Mouse (Mus musculus) neural tube, embryonic 14.5 days (tissue): ENCODE data around the gene Brpf3. TPM values are rescaled to one million over a fixed set of nuclear protein-coding genes. Genes with fewer than 3 reads are reported as not detected.

ENCODE experiments used
- ATAC-seq: fragments of 200-750 bp; cut with Nextera tagmentation; 2 replicates; pipeline ENCODE4 v1.8.0; 2017; ENCODE audit warnings: low read depth, mild to moderate bottlenecking, moderate TSS enrichment, moderate library complexity
- H3K27ac ChIP-seq: fragments of 300-500 bp; sonication (generic); 2 replicates; pipeline ENCODE4 v1.5.1; 2014; ENCODE audit warnings: low read depth, mild to moderate bottlenecking, control low read depth, low read length, moderate library complexity, mixed read lengths
- H3K27me3 ChIP-seq: fragments of 300-500 bp; sonication (generic); 2 replicates; pipeline ENCODE4 v1.6.1; 2014; ENCODE audit warnings: low read length; ENCODE audit not compliant: control insufficient read depth, insufficient read depth
- H3K36me3 ChIP-seq: fragments of 300-500 bp; sonication (generic); 2 replicates; pipeline ENCODE4 v1.6.1; 2014; ENCODE audit warnings: low read length, mixed read lengths; ENCODE audit not compliant: control insufficient read depth, insufficient read depth
- H3K4me1 ChIP-seq: fragments of 300-500 bp; sonication (generic); 2 replicates; pipeline ENCODE4 v1.6.1; 2014; ENCODE audit warnings: low read length; ENCODE audit not compliant: control insufficient read depth, insufficient read depth
- H3K4me2 ChIP-seq: fragments of 300-500 bp; sonication (generic); 2 replicates; pipeline ENCODE4 v1.6.1; 2014; ENCODE audit warnings: mild to moderate bottlenecking, low read depth, low read length, control low read depth
- H3K4me3 ChIP-seq: fragments of 300-500 bp; sonication (generic); 2 replicates; pipeline ENCODE4 v1.5.1; 2014; ENCODE audit warnings: low read depth, low read length, control low read depth, mixed read lengths
- H3K9ac ChIP-seq: fragments of 300-500 bp; sonication (generic); replicated peaks from 2 replicates; pipeline ENCODE4 v1.6.1; 2014; ENCODE audit warnings: low read depth, mild to moderate bottlenecking, control low read depth, low read length, mixed read lengths
- H3K9me3 ChIP-seq: fragments of 300-500 bp; sonication (generic); 2 replicates; pipeline ENCODE4 v1.6.1; 2016; ENCODE audit warnings: low read length; ENCODE audit not compliant: control insufficient read depth
- WGBS: fragments of 180-500 bp; shearing (Covaris S2); extraction: QIAGEN DNeasy Blood & Tissue Kit; methylation state at CpG from one replicate; pipeline ENCODE4 v1.1.7; 2014; 5-methylcytosine and 5-hydroxymethylcytosine counted together
- polyA plus RNA-seq: library from polyadenylated mRNA; unstranded; fragments of >200 nt; fragmentation: Nextera tagmentation; extraction: Ambion mirVana; gene quantifications from 2 replicates; pipeline ENCODE4 v1.2.1, GENCODE M21; 2014

The Brpf3 gene
- polyA plus RNA-seq, 1 experiment from 2014 or later: 6.9 TPM

DNA sequence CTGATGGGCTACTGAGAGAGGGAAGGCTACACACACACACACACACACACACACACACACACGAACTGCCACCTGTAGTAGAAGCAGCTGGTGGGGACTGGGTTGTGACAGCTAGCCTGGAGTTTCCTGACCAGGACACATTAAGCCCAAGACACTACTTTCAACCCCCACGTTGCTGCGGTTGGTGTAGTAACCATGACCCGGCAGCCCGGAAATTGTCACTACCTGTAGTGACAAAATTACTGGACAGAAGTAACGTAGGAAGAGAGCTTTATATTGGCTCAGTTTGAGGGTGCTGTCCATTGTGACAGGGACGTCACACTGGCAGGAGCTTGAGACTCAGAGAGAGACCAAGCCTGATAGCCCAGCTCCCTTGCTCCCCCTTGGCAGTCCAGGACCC lies 71.4 kb downstream of the Brpf3 start:
- no peaks in the 10 kb centered on the region for H3K36me3 ChIP-seq
- peaks cover 11% of the 10 kb centered on the region for H3K4me1 ChIP-seq
- 93% methylated on average over 7 of the region's 7 CpGs for WGBS
- no peak for ATAC-seq
- no peaks in the 10 kb centered on the region for H3K9me3 ChIP-seq
- H3K27me3 ChIP-seq: no peaks in the 10 kb centered on the region
- H3K4me3 ChIP-seq: no peak overlapping the region
- no peak overlapping the region for H3K9ac ChIP-seq
- H3K4me2 ChIP-seq: no peak overlapping the region
- no peak overlapping the region for H3K27ac ChIP-seq

GRCm38 (mm10) chr17:28874216-28874615 lies 73.3 kb downstream of the Brpf3 start:
- no peak overlapping the region for H3K4me2 ChIP-seq
- H3K36me3 ChIP-seq: no peaks in the 10 kb centered on the region
- WGBS: 89% methylated on average over 4 of the region's 4 CpGs
- no peaks in the 10 kb centered on the region for H3K27me3 ChIP-seq
- H3K9ac ChIP-seq: no peak overlapping the region
- H3K4me1 ChIP-seq: peaks cover 11% of the 10 kb centered on the region
- no peak overlapping the region for H3K27ac ChIP-seq
- H3K4me3 ChIP-seq: no peak overlapping the region
- no peak for ATAC-seq
- no peaks in the 10 kb centered on the region for H3K9me3 ChIP-seq

- H3K27me3 ChIP-seq: no peaks in the 10 kb centered on the region
- H3K4me1 ChIP-seq: peaks cover 8% of the 10 kb centered on the region
- no peaks in the 10 kb centered on the region for H3K36me3 ChIP-seq
- 73% methylated on average over 7 of the region's 7 CpGs for WGBS
- no peak overlapping the region for H3K27ac ChIP-seq
- ATAC-seq: no peak
- H3K4me3 ChIP-seq: no peak overlapping the region
- no peak overlapping the region for H3K9ac ChIP-seq
- H3K4me2 ChIP-seq: no peak overlapping the region
- H3K9me3 ChIP-seq: no peaks in the 10 kb centered on the region
Measured at GRCm38 (mm10) chr17:28874825-28875224, 73.9 kb downstream of the Brpf3 start.

GRCm38 (mm10) chr17:28875316-28875715 lies 74.4 kb downstream of the Brpf3 start:
- Histone ChIP-seq H3K4me2 (no peak overlapping the region), H3K9ac (no peak overlapping the region), H3K27me3 (0 out of 2 replicates have a peak, but pooled peaks cover 2% of the 10 kb centered on the region), H3K9me3 (no peaks in the 10 kb centered on the region), H3K4me3 (no peak overlapping the region), H3K27ac (no peak overlapping the region), H3K4me1 (peaks cover 3% of the 10 kb centered on the region), H3K36me3 (no peaks in the 10 kb centered on the region)
- ATAC-seq: no peak
- 57% methylated on average over 8 of the region's 8 CpGs for WGBS

GRCm38 (mm10) chr17:28876331-28876730 lies 75.4 kb downstream of the Brpf3 start:
- Histone ChIP-seq H3K9ac (no peak overlapping the region), H3K9me3 (no peaks in the 10 kb centered on the region), H3K4me1 (no peaks in the 10 kb centered on the region), H3K4me3 (no peak overlapping the region), H3K4me2 (no peak overlapping the region), H3K36me3 (no peaks in the 10 kb centered on the region), H3K27me3 (0 out of 2 replicates have a peak, but pooled peaks cover 3% of the 10 kb centered on the region), H3K27ac (no peak overlapping the region)
- no peak for ATAC-seq
- 54% methylated on average over 5 of the region's 5 CpGs for WGBS

- WGBS: 12% methylated on average over 19 of the region's 19 CpGs
- ATAC-seq: no peak
- no peak overlapping the region for H3K4me3 ChIP-seq
- H3K4me1 ChIP-seq: no peaks in the 10 kb centered on the region
- no peaks in the 10 kb centered on the region for H3K36me3 ChIP-seq
- no peaks in the 10 kb centered on the region for H3K9me3 ChIP-seq
- no peak overlapping the region for H3K4me2 ChIP-seq
- H3K27ac ChIP-seq: no peak overlapping the region
- H3K9ac ChIP-seq: no peak overlapping the region
- H3K27me3 ChIP-seq: 0 out of 2 replicates have a peak, but pooled peaks cover 3% of the 10 kb centered on the region
Measured at GRCm38 (mm10) chr17:28876821-28877220, 75.9 kb downstream of the Brpf3 start.

- Histone ChIP-seq H3K36me3 (no peaks in the 10 kb centered on the region), H3K27me3 (0 out of 2 replicates have a peak, but pooled peaks cover 3% of the 10 kb centered on the region), H3K9ac (no peak overlapping the region), H3K4me1 (no peaks in the 10 kb centered on the region), H3K4me2 (peak overlapping the region; percentile 31; the same call in 1 of the 2 replicates), H3K27ac (no peak overlapping the region), H3K4me3 (no peak overlapping the region), H3K9me3 (no peaks in the 10 kb centered on the region)
- 5% methylated on average over 18 of the region's 18 CpGs for WGBS
- peak; percentile 29; the same call in 1 of the 2 replicates for ATAC-seq
Measured at GRCm38 (mm10) chr17:28879931-28880391, 79.1 kb downstream of the Brpf3 start.

DNA sequence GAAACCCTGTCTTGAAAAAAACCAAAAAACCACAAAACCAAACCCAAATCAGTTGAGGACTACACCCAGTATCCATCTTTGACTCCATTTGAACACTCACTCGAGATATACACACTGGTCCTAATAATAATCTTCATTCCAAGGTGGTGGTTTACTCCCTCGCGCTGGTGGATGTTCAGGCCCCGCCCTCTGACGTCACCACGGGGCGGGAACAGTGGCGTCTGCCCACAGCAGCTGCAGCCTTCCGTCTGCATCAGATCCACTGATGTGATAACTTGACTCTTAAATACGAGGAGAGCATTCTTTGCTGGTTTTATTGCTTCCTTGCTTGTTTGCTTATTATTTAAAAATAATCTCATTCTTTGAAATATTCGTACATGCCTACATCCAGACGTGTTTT lies 81.4 kb downstream of the Brpf3 start:
- peak overlapping the region; percentile 16; the same call in 1 of the 2 replicates for H3K4me2 ChIP-seq
- H3K36me3 ChIP-seq: no peaks in the 10 kb centered on the region
- H3K9ac ChIP-seq: no peak overlapping the region
- H3K9me3 ChIP-seq: no peaks in the 10 kb centered on the region
- H3K4me1 ChIP-seq: no peaks in the 10 kb centered on the region
- peak; percentile 65; the same call in 1 of the 2 replicates for ATAC-seq
- WGBS: 5% methylated on average over 12 of the region's 12 CpGs
- H3K4me3 ChIP-seq: no peak overlapping the region
- H3K27me3 ChIP-seq: 0 out of 2 replicates have a peak, but pooled peaks cover 3% of the 10 kb centered on the region
- no peak overlapping the region for H3K27ac ChIP-seq

GRCm38 (mm10) chr17:28882810-28883209 lies 81.9 kb downstream of the Brpf3 start:
- Histone ChIP-seq H3K9me3 (no peaks in the 10 kb centered on the region), H3K9ac (no peak overlapping the region), H3K4me3 (no peak overlapping the region), H3K27ac (no peak overlapping the region), H3K4me2 (no peak overlapping the region), H3K4me1 (no peaks in the 10 kb centered on the region), H3K36me3 (no peaks in the 10 kb centered on the region), H3K27me3 (0 out of 2 replicates have a peak, but pooled peaks cover 3% of the 10 kb centered on the region)
- ATAC-seq: no peak
- WGBS: 64% methylated on average over 8 of the region's 8 CpGs
